Mouse (Mus musculus) bone marrow, adult 2 months (tissue): ENCODE measurements at regions not wholly inside any gene's neighbourhood (a gene's known extent, or its start where the extent isn't known, plus 50 kb on each side); places are given as distances from the start of the nearest gene placed in this dataset.

Experiments
- CTCF ChIP-seq: fragments of 200-500 bp; IDR thresholded peaks from 2 replicates; pipeline ENCODE4 v1.5.1; 2011; ENCODE audit warnings: low read length, control low read depth; ENCODE audit not compliant: control insufficient read depth, insufficient read depth
- POLR2A ChIP-seq: fragments of 200-500 bp; IDR thresholded peaks from 2 replicates; pipeline ENCODE4 v1.6.1; 2011; ENCODE audit warnings: low read depth, mild to moderate bottlenecking, control low read depth, low read length, borderline replicate concordance; ENCODE audit not compliant: control insufficient read depth

DNA sequence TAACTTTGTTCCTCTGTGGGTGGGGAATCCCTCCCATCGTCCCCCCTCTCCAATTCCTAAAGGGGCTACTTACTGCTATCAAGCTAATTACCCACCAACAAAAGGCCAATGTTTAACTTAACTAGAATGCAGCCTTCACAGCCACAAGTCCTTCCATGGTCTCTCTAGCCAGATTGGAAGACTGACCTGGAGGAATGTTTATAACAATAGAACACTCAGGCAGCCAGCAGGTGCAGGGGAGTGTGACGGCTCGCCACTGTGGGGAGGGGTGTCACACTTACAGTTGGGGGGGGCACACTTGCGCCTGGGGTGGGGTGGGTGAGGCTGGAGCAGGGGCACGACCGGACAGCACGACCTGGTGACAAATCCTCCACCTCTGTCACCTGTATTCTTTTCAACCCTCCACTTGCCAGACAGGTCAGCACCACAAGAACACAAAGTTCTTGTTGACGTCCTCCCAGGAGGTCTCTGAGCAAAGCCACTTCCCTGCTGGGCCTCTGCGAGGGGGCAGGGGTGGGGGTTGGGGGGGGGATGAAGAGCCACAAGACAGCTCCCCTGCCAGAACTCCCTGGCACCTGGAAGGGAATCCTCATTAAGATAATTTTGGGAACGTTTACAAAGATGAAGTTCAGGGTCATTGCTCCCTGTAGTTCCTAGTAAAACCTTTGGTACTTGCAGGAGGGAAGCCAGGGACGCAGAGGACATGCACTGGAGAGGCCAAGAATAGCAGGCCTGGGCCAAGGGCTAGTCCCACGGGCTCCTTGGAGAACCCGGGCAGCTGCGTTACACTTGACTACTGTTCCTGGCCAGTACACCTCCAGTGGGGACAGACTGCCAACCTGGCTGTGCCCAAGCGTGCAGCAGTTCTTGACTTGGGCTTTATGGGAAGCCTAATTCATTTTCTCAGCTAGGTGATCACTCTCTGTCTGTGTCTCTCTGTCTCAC, 156.9 kb upstream of the Zfp706 start:
- TF ChIP-seq CTCF: no peak
- no peak for TF ChIP-seq POLR2A
